Mouse (Mus musculus): ENCODE results near the gene Cfap97d1.
"Not testable (repeated sequence)": the region's sequence is repeated elsewhere in the genome, so short reads cannot be mapped to it uniquely, and the experiment has no call there.

Gene Cfap97d1

DNA sequence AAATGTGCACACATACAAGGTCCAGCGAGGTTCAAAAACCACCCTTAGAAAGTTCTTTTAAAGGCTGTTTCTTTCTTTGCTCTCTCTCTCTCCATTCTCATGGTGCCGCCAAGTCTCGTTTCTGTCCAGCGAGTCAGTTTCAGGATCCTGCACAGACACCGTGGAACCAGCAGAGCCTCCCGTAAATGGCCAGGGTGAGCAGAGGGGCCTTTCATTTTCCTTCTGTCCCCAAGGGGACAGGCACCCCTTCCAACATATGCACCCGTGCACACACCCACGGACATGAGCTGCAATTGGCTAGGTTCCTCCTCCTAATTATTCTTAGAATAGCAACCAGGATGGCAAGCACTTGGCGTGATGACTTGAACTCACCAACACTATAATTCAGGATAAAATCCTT is 10.6 kb upstream of the Cfap97d1 start:
- no peak for DNase-seq (ENCODE audit: low spot score)

DNA sequence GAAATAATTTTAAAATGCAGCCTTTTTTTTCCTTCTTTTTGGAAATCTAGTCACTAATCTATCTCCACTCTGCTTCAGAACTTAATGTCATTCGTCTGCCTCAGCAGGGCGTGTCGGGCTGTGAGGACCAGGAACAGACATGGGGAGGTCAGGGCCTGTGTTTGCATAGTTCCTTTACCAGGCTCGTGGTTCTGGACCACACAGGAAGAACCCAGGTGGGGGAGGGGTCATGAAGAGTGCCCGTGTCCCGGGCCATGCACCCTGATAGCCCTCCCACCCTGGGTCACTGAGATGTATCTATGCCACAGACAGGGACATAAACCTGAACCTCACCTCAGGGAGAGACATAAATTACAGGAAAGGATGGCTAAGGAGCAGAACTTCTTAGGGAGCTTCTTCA is 9.9 kb upstream of the Cfap97d1 start:
- no peak for DNase-seq (ENCODE audit: low spot score)

DNA sequence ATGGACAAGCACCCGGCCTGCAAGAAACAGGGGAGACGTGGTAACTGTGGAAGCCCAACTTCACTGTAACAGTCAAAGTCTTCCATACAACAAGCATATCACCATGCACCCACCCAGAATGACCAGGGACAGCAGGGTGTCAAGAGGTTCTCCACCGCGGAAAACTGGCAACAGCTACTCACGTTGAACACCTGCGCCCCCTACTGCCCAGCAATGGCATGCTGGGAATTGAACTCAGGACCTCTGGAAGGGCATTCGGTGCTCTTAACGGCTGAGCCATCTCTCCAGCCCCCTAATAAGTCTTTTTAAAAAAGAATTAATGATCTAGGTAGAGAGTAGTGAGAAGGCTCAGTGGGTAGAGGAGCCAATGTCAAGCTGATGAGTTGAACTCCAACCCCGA is 9.2 kb upstream of the Cfap97d1 start:
- peak; percentile 37 for DNase-seq (ENCODE audit: low spot score)

DNA sequence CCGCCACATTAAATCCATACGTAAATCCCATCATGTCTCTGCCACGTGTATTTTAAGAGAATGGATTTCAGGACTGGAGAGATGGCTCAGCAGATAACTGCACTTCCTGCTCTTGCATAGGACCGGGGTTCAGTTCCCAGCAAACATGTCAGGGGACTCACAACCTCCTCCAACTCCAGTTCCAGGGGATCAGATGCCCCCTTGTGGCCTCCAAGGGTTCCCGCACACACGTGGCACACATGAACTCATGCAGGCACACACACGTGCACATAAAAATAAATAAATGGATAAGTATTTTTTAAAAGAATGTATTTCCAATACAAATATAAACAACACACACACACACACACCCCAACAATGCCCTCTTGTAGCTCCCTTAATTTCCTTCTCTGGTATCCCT is 7.1 kb upstream of the Cfap97d1 start:
- DNase-seq (ENCODE audit: low spot score): no peak

DNA sequence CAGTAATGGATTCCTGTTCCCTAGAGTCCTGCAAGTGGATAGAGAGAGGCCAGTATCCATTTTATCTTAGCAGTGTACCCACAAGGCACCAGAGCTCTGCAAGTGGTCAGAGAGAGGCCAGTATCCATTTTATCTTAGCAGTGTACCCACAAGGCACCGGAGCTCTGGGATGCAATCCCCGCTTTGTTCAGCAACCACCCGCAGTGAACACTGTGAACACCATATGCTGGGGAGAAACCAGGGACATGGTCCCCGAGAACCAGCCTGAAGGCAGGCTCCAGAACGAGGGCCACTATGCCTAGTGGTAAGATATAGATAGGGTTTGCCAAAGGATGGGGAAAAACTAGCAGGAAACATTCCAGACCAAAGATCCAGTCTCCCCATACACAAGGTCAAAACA is 4.9 kb upstream of the Cfap97d1 start:
- no peak for DNase-seq (ENCODE audit: low spot score)

DNA sequence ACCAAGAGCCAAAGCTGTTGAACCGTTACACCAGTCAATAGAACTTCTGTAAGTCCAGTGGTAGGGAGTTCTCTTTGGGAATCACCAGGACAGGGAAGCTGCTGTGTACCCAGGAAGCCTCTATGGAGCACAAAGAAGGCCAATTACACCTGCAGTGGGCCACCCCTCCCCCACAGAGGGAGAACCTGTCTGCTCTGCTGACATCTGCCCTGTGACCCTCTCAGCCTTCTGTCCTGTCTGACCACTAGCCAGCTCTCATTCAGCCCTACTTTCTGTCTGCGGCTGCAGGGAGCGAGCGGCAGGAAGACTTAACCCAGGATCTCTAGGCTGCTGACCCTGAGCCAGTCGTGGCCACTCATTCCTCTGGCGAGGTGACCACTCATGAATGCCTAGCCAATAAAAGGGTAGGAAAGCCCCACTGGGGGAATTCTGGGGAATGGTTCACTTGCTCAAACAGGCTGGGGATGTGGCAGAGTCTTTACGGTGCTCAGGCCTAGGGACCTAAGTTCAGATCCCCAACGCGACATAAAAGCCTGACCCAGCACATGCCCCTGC is 3.4 kb upstream of the Cfap97d1 start:
- no peak for DNase-seq (ENCODE audit: low spot score)

DNA sequence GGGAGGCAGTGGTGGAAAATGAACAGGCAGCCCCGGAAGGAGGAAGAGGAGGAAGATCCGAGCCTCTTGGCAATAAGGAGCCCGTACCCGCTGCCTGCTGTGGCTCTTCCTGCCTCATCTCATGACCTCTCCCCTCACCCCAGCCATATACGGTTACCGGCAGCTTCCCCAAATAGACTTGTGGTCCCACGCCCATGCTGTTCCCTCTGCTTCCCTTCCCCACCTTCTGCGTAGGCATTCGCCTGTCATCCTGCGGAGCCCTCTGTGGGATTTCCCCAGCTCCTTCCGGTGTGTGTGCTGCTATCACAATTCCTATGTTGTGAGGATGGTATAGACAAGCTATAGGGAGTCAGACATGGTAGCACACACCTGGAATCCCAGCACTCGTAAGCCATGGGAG is 2.2 kb upstream of the Cfap97d1 start:
- peak; percentile 73 for DNase-seq (ENCODE audit: low spot score)

DNA sequence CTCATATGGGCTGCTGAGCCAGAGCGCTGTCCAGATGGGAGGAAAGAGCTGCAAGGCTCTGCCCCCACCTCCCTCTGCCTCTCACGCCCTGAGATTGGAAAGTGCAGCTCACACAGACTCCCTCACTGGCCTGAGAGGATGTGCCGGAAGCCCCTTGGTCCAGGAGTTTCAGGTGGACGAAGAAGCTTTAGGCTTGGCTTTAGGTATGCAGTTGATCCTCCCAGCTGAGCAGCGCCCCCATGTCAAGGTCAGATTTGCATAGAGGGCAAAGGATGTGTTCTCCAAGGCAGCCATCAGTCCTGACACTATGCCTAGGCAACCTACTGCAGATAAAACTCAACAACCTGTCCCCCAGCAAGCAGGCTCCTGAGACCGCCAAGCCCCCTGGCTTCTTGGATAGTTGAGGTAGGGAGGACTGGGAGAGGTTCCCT is 1.1 kb upstream of the Cfap97d1 start:
- no peak for DNase-seq (ENCODE audit: low spot score)

DNA sequence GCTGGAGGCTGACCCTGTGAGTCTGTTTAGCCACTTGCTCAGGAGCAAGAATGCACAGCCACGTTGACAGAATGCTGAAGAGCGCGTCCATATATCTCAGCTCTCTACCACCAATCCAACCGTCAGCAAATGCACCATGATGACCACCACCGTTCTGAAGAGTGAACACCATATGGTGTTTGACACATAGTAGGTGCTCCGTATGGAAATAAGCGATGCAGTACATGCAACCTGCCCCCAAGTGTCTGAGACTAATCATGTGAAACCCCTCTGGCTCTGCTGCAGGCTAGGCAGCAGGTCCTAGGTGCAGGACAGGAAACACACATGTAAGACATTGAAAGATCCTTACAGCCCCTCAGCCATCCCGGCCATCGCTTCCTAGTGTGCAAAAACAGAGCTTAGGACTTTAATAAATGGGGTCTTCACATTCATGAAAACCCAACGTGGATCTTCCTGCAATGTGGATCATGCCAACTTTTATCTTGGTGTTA is 603 bp upstream of the Cfap97d1 start:
- no peak for DNase-seq (ENCODE audit: low spot score)

DNA sequence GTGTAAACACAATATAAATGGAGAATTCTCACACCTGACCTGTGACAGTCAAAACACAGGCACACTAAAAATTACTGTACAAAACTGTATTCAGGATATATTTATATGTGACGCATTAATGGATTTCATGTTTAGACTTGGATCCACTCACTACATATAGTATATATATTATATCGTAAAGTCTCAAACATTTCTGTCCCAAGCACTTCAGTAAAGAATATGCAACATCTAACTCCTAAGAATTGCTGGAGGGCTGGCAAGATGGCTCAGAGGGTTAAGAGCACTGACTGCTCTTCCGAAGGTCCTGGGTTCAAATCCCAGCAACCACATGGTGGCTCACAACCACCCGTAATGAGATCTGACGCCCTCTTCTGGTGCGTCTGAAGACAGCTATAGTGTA is 1.4 kb downstream of the Cfap97d1 start:
- DNase-seq (ENCODE audit: low spot score): not testable (repeated sequence)

DNA sequence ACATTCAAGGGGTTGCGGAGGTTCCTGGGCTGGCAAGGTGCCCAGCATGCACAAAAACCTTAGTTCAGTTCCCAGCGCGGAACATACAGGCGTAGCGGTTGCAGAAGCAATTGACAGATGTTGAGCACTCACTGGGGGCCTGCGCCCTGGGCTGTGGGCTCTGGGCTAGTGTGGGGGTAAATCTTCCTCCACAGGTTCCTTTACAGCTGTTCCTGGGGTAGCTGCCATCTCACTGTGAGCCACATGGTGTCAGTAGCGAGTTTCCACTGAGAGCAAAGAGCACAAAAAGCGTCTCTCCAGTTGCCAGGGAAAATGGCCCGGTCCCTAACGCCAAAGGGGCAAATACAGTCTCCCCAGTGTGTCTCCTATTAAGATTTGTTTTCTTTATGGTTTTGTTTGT is 1.9 kb downstream of the Cfap97d1 start:
- peak; percentile 87 for DNase-seq (ENCODE audit: low spot score)

DNA sequence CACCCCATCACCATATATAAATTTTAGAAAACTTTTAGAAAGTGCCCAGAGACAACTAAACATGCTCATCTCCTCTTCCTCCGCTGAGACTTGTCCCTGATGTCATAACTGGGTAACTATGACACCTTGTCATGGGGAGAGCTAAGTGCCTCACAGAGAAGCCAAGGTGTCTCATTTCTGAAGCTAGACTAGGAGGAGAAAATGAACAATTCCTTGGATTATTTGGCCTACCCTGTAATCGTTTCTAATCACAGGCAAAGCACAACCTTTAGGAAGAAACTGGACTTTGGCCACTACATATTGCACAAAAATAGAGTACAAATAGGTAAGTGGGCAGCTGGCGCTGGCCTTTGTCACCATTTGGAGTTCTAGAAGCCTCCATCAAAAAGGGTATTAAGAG is 2.8 kb downstream of the Cfap97d1 start, which contains the start of gene Dusp3:
Dusp3 (minus strand) TSS at position 101 of the 400 bp plus-strand sequence.
- DNase-seq (ENCODE audit: low spot score): no peak

DNA sequence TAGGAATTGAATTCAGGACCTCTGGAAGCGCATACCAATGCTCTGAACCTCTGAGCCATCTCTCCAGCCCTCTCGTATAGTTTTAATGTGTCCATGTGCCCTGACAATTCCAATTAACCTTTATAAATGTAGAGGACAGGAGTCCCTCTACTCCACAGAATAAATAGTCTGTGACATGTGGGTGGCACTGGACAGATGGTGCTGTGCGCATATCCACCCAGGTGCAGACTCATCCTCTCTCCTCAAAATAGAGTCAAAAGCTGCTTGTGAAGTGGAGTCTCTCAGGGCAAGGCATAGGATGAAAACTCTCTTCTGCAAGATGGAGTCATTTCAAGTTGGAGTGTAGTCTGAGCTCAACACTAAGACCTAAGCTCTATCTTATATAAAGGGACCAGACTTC is 6.2 kb downstream of the Cfap97d1 start:
- DNase-seq (ENCODE audit: low spot score): no peak

DNA sequence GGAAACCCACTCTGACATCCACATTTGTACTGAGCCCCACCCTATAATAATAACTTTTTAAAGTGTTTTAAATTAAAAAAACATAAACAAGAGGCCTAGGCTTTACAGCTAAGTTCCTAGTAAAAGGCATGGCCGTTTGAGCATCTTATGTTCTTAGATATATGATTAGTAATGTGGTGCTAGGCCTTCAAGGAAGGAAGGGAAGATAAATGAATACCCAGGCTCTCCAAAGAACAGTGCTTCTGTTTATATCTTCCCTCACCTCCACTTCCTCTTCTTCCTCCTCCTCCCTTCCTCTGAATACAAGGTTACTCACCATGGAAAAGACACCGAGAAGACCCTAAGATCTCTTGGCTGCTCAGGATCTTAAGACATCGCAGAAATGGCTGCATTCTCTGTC is 7.7 kb downstream of the Cfap97d1 start:
- DNase-seq (ENCODE audit: low spot score): no peak

DNA sequence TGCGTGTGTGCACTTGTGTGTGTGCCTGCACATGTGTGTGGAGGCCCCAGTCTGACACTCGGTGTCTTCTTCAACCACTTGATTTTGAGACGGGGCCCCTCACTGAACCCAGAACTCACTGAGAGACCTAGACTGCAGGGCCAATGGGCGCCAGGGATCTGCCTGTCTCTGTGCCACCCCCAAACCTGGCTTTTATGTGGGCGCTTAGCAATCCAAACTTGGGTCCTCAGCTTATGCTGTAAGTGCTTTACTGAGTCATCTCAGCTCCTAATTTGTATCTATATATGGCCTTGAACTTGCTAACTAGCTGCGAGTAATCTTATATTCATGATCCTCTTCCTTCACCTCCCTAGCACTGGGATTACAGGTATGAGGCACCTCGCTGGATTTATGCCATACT is 8.3 kb downstream of the Cfap97d1 start:
- no peak for DNase-seq (ENCODE audit: low spot score)

DNA sequence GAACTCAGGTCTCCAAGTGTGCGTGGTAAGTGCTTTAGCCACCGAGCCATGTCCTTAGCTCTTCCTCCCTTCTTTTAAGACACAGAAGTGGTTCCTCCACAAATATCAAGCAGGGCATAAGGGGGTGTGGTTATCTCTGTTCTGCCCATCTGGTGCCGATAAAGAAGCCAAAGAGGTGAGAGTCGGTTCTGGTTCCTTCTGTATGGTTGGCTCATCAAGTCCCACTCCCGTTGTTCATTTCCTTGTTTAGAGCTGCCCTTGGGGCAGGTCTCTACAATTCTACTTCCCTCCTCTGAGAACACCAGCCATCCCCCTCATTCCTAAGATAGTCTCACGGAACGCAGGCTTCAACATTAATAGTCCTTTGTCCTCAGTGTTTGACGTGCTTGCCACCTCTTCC is 10.0 kb downstream of the Cfap97d1 start:
- no peak for DNase-seq (ENCODE audit: low spot score)

DNA sequence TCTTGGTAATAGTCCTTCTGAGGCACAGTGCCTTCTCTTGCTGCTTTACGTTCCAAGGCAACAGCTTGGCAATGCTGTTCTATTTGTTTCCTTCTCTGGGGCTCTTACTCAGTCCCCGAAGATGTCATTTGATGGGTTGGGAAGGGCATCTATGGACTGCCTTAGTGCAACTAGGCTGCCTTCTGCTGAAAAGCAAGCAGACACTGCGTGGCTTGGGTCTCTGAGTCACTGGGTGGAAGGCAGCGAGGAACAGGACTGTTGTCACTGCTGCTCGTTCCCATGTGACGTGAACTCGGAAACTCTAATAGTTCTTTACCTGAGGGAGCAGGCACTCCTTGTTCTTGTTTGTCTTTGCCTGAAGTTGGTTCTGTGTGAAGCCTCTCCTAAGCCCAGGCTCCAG is 11.9 kb downstream of the Cfap97d1 start:
- no peak for DNase-seq (ENCODE audit: low spot score)

DNA sequence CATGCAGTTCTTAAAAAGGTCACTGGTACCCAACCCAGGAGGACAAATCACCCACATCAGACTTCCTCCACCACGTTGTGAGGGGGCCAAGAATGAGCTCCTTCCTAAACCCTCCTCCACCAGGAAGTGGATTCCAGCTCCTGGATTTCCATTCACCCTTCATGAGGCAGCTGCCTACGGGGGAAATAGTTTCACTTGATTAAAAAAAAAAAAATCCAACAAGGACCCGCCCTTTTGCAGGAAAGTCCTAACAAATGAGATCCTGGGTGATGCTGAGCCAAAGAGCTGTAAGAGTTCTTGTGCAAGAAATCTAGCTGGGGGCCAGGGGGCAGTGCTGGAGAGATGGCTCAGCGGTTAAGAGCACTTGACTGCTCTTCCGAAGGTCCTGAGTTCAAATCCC is 14.2 kb downstream of the Cfap97d1 start:
- no peak for DNase-seq (ENCODE audit: low spot score)

DNA sequence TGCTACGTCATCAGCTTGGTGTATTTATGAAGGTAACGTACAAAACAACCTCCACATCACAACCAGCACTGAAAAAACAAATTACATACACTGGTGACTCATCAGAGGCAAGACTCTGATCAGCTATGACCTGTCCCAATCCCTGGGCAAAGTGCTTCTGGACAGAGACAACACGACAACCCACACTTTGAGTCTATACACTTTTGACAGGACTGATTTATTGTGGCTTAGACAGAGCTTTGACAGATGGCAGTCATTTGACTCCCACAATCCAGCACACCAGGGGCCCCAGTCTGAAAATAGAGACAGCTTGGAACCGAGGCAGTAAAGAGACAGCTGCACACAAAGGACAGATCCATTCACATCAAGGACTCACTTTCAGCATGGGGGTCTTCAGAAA is 15.4 kb downstream of the Cfap97d1 start:
- no peak for DNase-seq (ENCODE audit: low spot score)

DNA sequence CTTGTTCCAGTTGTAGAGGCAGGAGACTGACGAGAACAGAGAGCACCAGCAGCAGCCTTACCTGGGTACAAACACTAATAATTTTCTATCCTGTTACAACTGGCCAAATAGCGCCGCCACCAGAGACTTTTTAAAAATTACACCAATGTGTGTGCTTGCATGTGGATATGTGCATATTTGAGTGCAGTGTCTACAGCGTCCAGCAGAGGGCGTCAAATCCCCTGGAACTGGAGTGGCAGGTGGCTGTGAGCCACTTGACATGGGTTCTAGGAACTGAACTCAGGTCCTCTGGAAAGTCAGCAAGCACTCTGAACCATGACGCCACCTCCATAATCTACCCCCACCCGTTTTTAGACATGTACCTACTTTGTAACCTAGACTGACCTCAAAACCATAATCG is 20.2 kb downstream of the Cfap97d1 start:
- no peak for DNase-seq (ENCODE audit: low spot score)

DNA sequence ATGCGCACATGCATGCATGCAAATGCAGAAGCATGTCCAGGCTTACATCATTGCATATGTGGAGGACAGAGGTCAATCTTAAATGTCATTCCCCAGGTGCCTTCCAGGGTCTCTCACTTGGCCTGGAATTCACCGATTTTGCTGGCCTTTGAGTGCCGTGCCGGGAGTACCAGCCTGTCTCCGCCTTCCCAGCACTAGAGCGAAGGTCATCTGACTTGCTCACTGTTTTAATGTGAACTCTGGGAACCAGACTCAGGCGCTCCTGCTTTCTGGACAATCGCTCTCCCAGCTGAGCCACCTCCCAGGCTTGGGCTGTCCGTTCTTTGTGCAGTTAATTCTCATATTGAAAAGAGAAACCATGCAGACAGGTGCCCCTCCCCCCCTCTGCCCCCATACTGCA is 22.2 kb downstream of the Cfap97d1 start:
- no peak for DNase-seq (ENCODE audit: low spot score)

DNA sequence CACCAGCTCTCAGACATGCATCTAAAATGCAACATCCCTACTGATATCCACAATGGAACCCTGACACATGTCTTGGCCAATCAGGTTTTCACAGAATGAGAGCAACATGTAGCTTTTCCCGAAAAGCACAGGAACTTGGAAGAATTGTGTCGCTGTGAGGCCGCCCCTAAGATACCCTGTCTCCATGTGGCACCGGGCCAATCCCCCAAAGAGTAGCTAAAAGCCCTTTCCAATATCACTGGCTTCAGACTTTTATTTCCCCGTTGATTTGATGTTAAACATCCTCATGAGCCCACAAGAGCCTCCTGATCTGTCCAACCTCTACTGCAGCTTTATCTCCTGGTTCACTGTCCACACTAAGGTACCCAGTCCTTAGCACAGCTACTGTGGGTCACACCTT is 22.6 kb downstream of the Cfap97d1 start:
- no peak for DNase-seq (ENCODE audit: low spot score)

DNA sequence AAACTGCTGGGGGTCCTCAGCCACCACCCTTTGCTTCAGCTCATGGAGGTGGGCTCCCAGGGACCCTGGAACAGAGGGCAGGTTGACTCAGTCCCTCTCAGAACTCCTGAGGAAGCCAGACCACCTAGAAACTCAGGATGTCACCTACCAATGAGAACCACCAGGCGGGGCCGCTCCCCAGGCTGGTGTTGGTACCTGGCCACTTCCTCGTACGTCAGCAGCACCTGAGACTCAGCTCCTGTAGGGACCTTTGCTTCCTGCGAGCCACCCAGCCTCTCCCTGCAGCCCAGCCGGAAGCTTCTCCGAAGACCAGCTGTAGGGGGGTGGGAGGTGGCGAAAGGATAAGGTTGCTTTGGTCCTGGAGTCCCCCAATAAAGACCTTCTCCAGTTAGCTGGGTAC is 24.3 kb downstream of the Cfap97d1 start:
- no peak for DNase-seq (ENCODE audit: low spot score)

DNA sequence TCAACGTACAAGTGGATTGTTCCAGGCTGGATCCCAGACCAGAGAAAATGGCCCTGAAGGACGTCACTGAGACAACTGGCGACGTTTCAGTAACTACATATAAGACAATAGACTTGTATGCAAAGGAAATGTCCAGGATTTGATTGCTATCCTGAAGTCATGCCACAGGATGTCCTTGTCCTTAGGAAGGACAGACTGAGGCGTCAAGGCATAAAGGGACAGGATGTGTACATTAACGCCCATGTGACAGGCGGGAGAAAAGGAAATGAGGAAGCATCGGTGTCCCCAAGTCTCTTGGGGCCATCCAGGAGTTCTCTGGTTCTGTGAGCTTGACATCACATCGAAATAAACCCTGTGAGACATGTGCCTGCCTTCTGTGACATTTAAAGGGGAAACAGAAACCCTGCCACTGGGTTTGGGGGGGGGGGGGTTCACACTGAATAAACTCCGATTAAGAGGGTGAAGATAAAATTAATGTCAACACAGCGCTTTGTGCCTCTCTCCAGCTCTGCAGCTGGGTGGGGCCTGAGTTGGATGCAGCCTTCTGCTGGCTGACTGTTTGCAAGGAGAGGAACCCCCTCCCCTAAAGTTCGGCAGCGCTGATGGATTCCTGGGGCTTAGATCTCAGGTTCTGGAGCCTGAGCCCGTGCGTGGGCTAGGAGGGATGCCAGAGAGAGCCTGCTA is 25.0 kb downstream of the Cfap97d1 start:
- peak; percentile 76 for DNase-seq (ENCODE audit: low spot score)

Data from lung, postnatal 25 days (tissue).